Mouse (Mus musculus): ENCODE measurements around the gene Flnb.
A peak's percentile ranks its signal among the peaks of the same experiment; 100 is the strongest.

The Flnb gene

DNA sequence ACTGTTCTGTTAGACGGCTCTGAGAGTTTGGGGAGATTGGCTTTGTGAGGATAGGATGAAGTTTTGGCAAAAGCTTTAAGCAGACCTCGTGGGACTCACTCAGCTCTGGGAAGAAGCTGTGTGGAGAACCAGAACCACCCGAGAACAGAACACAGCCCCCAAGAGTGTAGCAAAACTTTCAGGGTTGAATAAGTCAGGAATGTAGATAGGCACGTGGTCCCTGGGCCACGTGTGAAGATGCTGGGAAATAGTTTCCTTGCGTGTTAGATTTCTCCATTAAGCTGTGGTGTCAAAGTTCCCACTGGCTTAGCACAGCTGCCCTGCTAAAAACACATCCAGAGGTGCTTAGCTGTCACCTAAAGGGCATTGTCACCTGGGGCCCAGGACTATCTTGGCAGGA is 174.4 kb downstream of the Flnb start:
- no peak for DNase-seq (ENCODE audit: low spot score in 2 of 2)

DNA sequence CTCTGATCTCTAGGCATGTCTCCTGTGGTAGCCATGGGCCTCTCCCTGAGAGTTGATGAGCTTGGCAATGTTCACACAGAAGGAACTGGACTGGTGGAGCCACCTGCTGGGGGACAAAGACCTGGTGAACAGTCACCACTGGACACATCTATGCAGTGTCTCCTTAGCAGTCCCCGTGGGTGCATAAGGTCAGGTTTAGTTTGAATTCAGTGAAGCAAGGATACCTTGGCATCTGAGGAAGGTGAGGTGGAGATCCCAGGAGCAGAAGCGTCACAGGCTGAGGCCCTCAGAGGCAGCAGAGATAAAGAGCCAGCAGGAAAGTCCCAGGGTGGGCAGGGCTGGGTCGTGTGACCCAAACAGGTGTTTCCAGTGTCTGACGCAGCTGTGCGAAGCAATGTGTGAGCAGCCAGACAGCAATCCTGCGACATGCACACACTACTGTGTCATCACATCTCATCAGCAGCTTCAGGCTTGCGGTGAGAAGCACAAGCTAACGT is 176.6 kb downstream of the Flnb start, which contains the start of gene Dnase1l3:
TSS of gene Dnase1l3 (minus strand) at position 303 of the 497 bp plus-strand sequence.
- peak; percentile 22 to 72 for DNase-seq (ENCODE audit: low spot score in 2 of 2)

DNA sequence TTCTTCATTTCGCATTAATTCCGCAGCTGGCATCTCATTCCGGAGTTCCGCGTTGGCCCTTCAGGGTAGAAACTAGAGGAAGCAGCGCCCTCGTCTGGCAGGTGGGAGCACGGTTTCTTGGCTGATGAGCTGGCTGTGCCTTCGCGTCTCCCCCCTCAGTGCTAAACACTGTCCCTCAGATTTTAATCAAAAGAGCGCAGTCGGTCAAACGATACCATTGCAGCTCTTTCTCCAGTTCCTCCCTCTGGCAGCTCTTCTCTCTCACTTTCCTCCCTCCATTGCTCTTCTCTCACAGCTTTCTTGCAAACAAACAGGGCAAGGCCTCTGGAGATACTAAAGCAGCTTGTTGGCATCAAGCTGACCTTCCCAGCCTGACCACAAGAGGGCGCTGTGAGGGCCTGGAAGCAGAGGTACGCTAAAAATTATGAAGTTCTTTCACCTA is 179.5 kb downstream of the Flnb start:
- peak; percentile 77 to 90 for DNase-seq (ENCODE audit: low spot score in 2 of 2)

DNA sequence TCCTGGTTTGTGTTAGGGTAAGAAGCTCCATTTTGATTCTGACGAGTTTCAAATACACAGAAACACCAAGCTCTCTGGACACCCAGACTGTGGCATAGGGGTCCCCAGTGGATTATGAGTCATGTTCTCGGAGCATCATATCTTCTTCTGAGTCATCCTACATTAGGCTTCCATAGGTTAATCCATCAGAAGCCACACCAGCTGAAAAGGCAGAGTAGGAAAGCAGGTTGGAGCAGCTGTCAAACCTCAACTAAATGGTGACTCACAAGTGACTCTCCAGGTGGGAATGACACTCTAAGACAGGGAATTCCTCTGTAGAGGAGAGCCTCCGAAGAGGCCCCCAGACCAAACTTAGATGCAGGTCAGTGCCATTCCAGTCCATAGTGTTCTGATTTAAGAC is 181.3 kb downstream of the Flnb start:
- DNase-seq (ENCODE audit: low spot score in 2 of 2), result no peak

DNA sequence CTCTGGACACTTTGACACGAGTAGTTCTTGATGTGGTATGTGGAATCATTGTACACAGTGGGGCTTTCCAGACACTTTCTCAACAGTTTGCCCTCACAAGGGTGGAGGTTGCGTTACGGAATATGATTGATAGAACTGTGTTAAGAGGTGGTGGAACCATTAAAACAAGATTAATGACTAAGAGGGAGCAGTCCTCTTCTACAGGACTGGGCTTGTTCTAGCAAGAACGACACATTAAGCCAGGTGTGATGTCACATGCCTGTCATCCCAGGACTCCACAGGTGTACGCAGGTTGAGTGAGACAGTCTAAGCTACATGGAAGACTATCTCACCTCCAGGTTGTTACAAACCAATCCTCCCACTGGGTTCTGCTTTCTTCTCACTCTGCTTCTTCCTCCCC is 181.7 kb downstream of the Flnb start:
- no peak for DNase-seq (ENCODE audit: low spot score in 2 of 2)

GRCm38 (mm10) chr14:8000247-8000646 is 182.5 kb downstream of the Flnb start:
- DNase-seq (ENCODE audit: low spot score in 2 of 2), result no peak
